22 mouse cellular contexts compared by ENCODE assay signal in genomic region chr11:119958856-119959255, GRCm38 (mm10). TPM values are rescaled to one million over a fixed set of nuclear protein-coding genes. Genes with fewer than 3 reads are reported as not detected.
DNase-seq lines count a peak whose midpoint lies in the region; ATAC-seq and TF ChIP-seq lines count a peak whose summit lies in the region.
"Had no signal": no experiment of that assay in that cellular context is flagged by ENCODE, and none has a peak within 500 bp of the region (broad histone marks: within the 10 kb centered on the region; RNA-seq: fewer than 3 reads in every experiment).

No protein-coding gene starts in this region.

- H3K4me3 ChIP-seq in left cerebral cortex, adult 2 months, result no peak overlapping the region
- H3K4me3 ChIP-seq in midbrain, embryonic 14.5 days (replicated peaks; ENCODE audit: low read depth, low read length), result no peak overlapping the region
- no peak overlapping the region for H3K4me3 ChIP-seq in midbrain, embryonic 15.5 days
- H3K4me3 ChIP-seq in hindbrain, embryonic 12.5 days, result no peak overlapping the region
- H3K4me3 ChIP-seq: embryonic facial prominence, embryonic 13.5 days; forebrain, embryonic 12.5 days; gastrocnemius, adult 2 months; heart, embryonic 13.5 days had no signal

- no peak for ATAC-seq in midbrain, embryonic 14.5 days (ENCODE audit: low FRiP score, low TSS enrichment)
- ATAC-seq in midbrain, embryonic 15.5 days (replicated peaks), result no peak
- ATAC-seq in hindbrain, embryonic 12.5 days (ENCODE audit: low FRiP score), result no peak
- ATAC-seq: activated CD4-positive, CD25-positive, alpha-beta regulatory T cell, adult 4 months; forebrain, embryonic 16.5 days; Patski had no signal

- TF ChIP-seq CTCF in left cerebral cortex, adult 2 months (IDR thresholded peaks at IDR 0.05), result no peak

- DNase-seq in kidney, postnatal 14 days, result peak; percentile 43
- no peak for DNase-seq in kidney, adult 11 months
- DNase-seq in left cerebral cortex, adult 2 months (ENCODE audit: extremely low spot score in 1 of 2, low spot score in 2 of 2), result no peak
- DNase-seq in left cerebral cortex, postnatal 36 days (ENCODE audit: low spot score in 2 of 2), result no peak
- DNase-seq in midbrain, embryonic 14.5 days, result no peak
- peak; percentile 65 for DNase-seq in lung, postnatal 36 days
- DNase-seq: adrenal gland, postnatal 14 days; cerebellum, adult 11-12 months; cerebellum, adult 9-10 months; cerebellum, postnatal 25 days; gastrocnemius, adult 2 months; gastrocnemius, postnatal 25 days; heart, postnatal 36 days had no signal

- intact Hi-C loops in left cerebral cortex, adult 2 months (cut with DNase I), result no loop called here
- intact Hi-C loops in left cerebral cortex, postnatal 36 days (cut with DNase I), result no loop called here

- 90% methylated on average over 7 of the region's 7 CpGs for WGBS in midbrain, embryonic 14.5 days
- WGBS in midbrain, embryonic 15.5 days, result 85% methylated on average over 7 of the region's 7 CpGs
- 90% methylated on average over 7 of the region's 7 CpGs for WGBS in hindbrain, embryonic 12.5 days

- no peak overlapping the region for H3K4me2 ChIP-seq in midbrain, embryonic 14.5 days (ENCODE audit: low read length)
- H3K4me2 ChIP-seq in midbrain, embryonic 15.5 days, result no peak overlapping the region
- no peak overlapping the region for H3K4me2 ChIP-seq in hindbrain, embryonic 12.5 days (replicated peaks)
- H3K4me2 ChIP-seq: embryonic facial prominence, embryonic 13.5 days; forebrain, embryonic 12.5 days; heart, embryonic 13.5 days had no signal

- no peaks in the 10 kb centered on the region for H3K4me1 ChIP-seq in midbrain, embryonic 14.5 days (ENCODE audit: control insufficient read depth, insufficient read depth, low read length)
- H3K4me1 ChIP-seq in midbrain, embryonic 15.5 days, result no peaks in the 10 kb centered on the region
- H3K4me1 ChIP-seq in hindbrain, embryonic 12.5 days, result no peaks in the 10 kb centered on the region; the same call in 1 of the 2 replicates

- no peaks in the 10 kb centered on the region for H3K27me3 ChIP-seq in midbrain, embryonic 14.5 days (ENCODE audit: control insufficient read depth, insufficient read depth, low read length)
- no peaks in the 10 kb centered on the region for H3K27me3 ChIP-seq in midbrain, embryonic 15.5 days (replicated peaks)
- no peaks in the 10 kb centered on the region for H3K27me3 ChIP-seq in hindbrain, embryonic 12.5 days
- H3K27me3 ChIP-seq: CH12.LX; embryonic facial prominence, embryonic 13.5 days; forebrain, embryonic 12.5 days; heart, embryonic 13.5 days; Patski had no signal

- H3K27ac ChIP-seq in left cerebral cortex, adult 2 months, result peak overlapping the region; percentile 78
- 0 out of 2 replicates have a peak overlapping the region, but pooled peaks have one; percentile 13 for H3K27ac ChIP-seq in midbrain, embryonic 14.5 days (replicated peaks; ENCODE audit: low read depth, low read length)
- no peak overlapping the region for H3K27ac ChIP-seq in midbrain, embryonic 15.5 days
- no peak overlapping the region for H3K27ac ChIP-seq in hindbrain, embryonic 12.5 days
- H3K27ac ChIP-seq: embryonic facial prominence, embryonic 13.5 days; forebrain, embryonic 12.5 days; gastrocnemius, adult 2 months; heart, embryonic 13.5 days had no signal

- no peaks in the 10 kb centered on the region for H3K9me3 ChIP-seq in midbrain, embryonic 14.5 days (ENCODE audit: control insufficient read depth, low read length)
- no peaks in the 10 kb centered on the region for H3K9me3 ChIP-seq in midbrain, embryonic 15.5 days
- H3K9me3 ChIP-seq in hindbrain, embryonic 12.5 days (replicated peaks), result no peaks in the 10 kb centered on the region
- H3K9me3 ChIP-seq: embryonic facial prominence, embryonic 13.5 days; forebrain, embryonic 12.5 days; heart, embryonic 13.5 days had no signal

- no peaks in the 10 kb centered on the region for H3K36me3 ChIP-seq in midbrain, embryonic 14.5 days (ENCODE audit: control insufficient read depth, insufficient read depth, low read length)
- no peaks in the 10 kb centered on the region for H3K36me3 ChIP-seq in midbrain, embryonic 15.5 days (replicated peaks)
- H3K36me3 ChIP-seq in hindbrain, embryonic 12.5 days, result no peaks in the 10 kb centered on the region
- H3K36me3 ChIP-seq: forebrain, embryonic 12.5 days had no signal

- H3K9ac ChIP-seq in midbrain, embryonic 14.5 days (replicated peaks; ENCODE audit: low read length), result no peak overlapping the region
- H3K9ac ChIP-seq in midbrain, embryonic 15.5 days, result no peak overlapping the region
- no peak overlapping the region for H3K9ac ChIP-seq in hindbrain, embryonic 12.5 days
- H3K9ac ChIP-seq: embryonic facial prominence, embryonic 13.5 days; forebrain, embryonic 12.5 days; heart, embryonic 13.5 days had no signal

RNA-seq across cellular contexts. Expression of gene Baiap2, which starts 16.3 kb away (rescaled TPM):
- total RNA-seq in left cerebral cortex, adult 2 months (2021), result 100 to 1,000 TPM; 249 to 287 TPM
- 100 to 1,000 TPM; 228 to 303 TPM for total RNA-seq in left cerebral cortex, postnatal 36 days (2021)
- 11.0 and 11.2 TPM in 2 replicates for polyA plus RNA-seq in midbrain, embryonic 14.5 days (2014; fragmentation: Nextera tagmentation; extraction: Ambion mirVana)
- 15.5 and 16.3 TPM in 2 replicates for polyA plus RNA-seq in midbrain, embryonic 15.5 days (2015; fragmentation: Nextera tagmentation; extraction: Ambion mirVana)
- 10.6 TPM in 2 replicates for polyA plus RNA-seq in hindbrain, embryonic 12.5 days (2016; fragmentation: Nextera tagmentation; extraction: Ambion mirVana)

RNA-seq across cellular contexts. Expression of gene Chmp6, which starts 45.6 kb away (rescaled TPM):
- total RNA-seq in left cerebral cortex, adult 2 months (2021), result 10 to 100 TPM; 37.2 to 43.6 TPM
- 10 to 100 TPM; 43.7 to 45.4 TPM for total RNA-seq in left cerebral cortex, postnatal 36 days (2021)
- 100 and 104 TPM in 2 replicates for polyA plus RNA-seq in midbrain, embryonic 14.5 days (2014; fragmentation: Nextera tagmentation; extraction: Ambion mirVana)
- 113 and 116 TPM in 2 replicates for polyA plus RNA-seq in midbrain, embryonic 15.5 days (2015; fragmentation: Nextera tagmentation; extraction: Ambion mirVana)
- 91.7 and 99.3 TPM in 2 replicates for polyA plus RNA-seq in hindbrain, embryonic 12.5 days (2016; fragmentation: Nextera tagmentation; extraction: Ambion mirVana)

Comparison
In these comparisons a context has a peak if more than half of its experiments do, and no peak if none do; other contexts are left out.
1. DNase-seq: peak in kidney, postnatal 14 days (single experiment) and lung, postnatal 36 days (single experiment); none in kidney, adult 11 months (single experiment), left cerebral cortex, adult 2 months (0 of 2), left cerebral cortex, postnatal 36 days (0 of 2) and midbrain, embryonic 14.5 days (single experiment).
2. H3K27ac ChIP-seq: peak in left cerebral cortex, adult 2 months (single experiment) and midbrain, embryonic 14.5 days (single experiment); none in midbrain, embryonic 15.5 days (single experiment) and hindbrain, embryonic 12.5 days (single experiment).